Mouse (Mus musculus): ENCODE data around the gene Lpar3. TPM values are rescaled to one million over a fixed set of nuclear protein-coding genes. Genes with fewer than 3 reads are reported as not detected.

Lpar3 gene
- polyA plus RNA-seq, 1 experiment from 2014 or later = not detected

- no peaks in the 10 kb centered on the region for H3K36me3 ChIP-seq (replicated peaks; ENCODE audit: insufficient read depth, low read length)
- DNase-seq (no peak), ATAC-seq (no peak)
- H3K9me3 ChIP-seq (ENCODE audit: low read length) = no peaks in the 10 kb centered on the region
- H3K27ac ChIP-seq (ENCODE audit: low read depth) = no peak overlapping the region
- no peak overlapping the region for H3K4me3 ChIP-seq (ENCODE audit: low read depth, low read length)
- no peak overlapping the region for H3K4me2 ChIP-seq (ENCODE audit: low read depth, low read length)
- 55% methylated on average over 3 of the region's 3 CpGs for WGBS (ENCODE audit: insufficient replicate concordance)
- H3K4me1 ChIP-seq (ENCODE audit: insufficient read depth) = peaks cover 9% of the 10 kb centered on the region; the same call in 1 of the 2 replicates
- no peak overlapping the region for H3K9ac ChIP-seq (replicated peaks)
- peaks cover 21% of the 10 kb centered on the region for H3K27me3 ChIP-seq (ENCODE audit: insufficient read depth, low read length)
- TF ChIP-seq CTCF (IDR thresholded peaks at IDR 0.05; ENCODE audit: low read depth) (no peak), EP300 (IDR thresholded peaks at IDR 0.05; ENCODE audit: low read depth) (no peak)
Observed at GRCm38 (mm10) chr3:146216561-146216960, 4.2 kb upstream of the Lpar3 start.

GRCm38 (mm10) chr3:146224271-146224670, 3.5 kb downstream of the Lpar3 start:
- Histone ChIP-seq H3K27me3 (ENCODE audit: insufficient read depth, low read length) (peaks cover 37% of the 10 kb centered on the region), H3K4me3 (ENCODE audit: low read depth, low read length) (no peak overlapping the region), H3K27ac (ENCODE audit: low read depth) (no peak overlapping the region), H3K4me2 (ENCODE audit: low read depth, low read length) (no peak overlapping the region), H3K9me3 (ENCODE audit: low read length) (no peaks in the 10 kb centered on the region), H3K4me1 (ENCODE audit: insufficient read depth) (0 out of 2 replicates have a peak, but pooled peaks cover 4% of the 10 kb centered on the region), H3K36me3 (replicated peaks; ENCODE audit: insufficient read depth, low read length) (no peaks in the 10 kb centered on the region), H3K9ac (replicated peaks) (no peak overlapping the region)
- WGBS (ENCODE audit: insufficient replicate concordance) = 49% methylated on average over 4 of the region's 4 CpGs
- DNase-seq = no peak
- TF ChIP-seq CTCF (IDR thresholded peaks at IDR 0.05; ENCODE audit: low read depth) (no peak), EP300 (IDR thresholded peaks at IDR 0.05; ENCODE audit: low read depth) (no peak)
- ATAC-seq = no peak

- DNase-seq (no peak), ATAC-seq (no peak)
- Histone ChIP-seq H3K27me3 (ENCODE audit: insufficient read depth, low read length) (peaks cover 34% of the 10 kb centered on the region), H3K27ac (ENCODE audit: low read depth) (no peak overlapping the region), H3K4me1 (ENCODE audit: insufficient read depth) (0 out of 2 replicates have a peak, but pooled peaks cover 4% of the 10 kb centered on the region), H3K4me3 (ENCODE audit: low read depth, low read length) (no peak overlapping the region), H3K36me3 (replicated peaks; ENCODE audit: insufficient read depth, low read length) (no peaks in the 10 kb centered on the region), H3K9ac (replicated peaks) (no peak overlapping the region), H3K9me3 (ENCODE audit: low read length) (no peaks in the 10 kb centered on the region), H3K4me2 (ENCODE audit: low read depth, low read length) (no peak overlapping the region)
- TF ChIP-seq CTCF (IDR thresholded peaks at IDR 0.05; ENCODE audit: low read depth) = no peak
- TF ChIP-seq EP300 (IDR thresholded peaks at IDR 0.05; ENCODE audit: low read depth) = no peak
- 72% methylated on average over 7 of the region's 7 CpGs for WGBS (ENCODE audit: insufficient replicate concordance)
Observed at GRCm38 (mm10) chr3:146225061-146225761, 4.4 kb downstream of the Lpar3 start.

- no peak overlapping the region for H3K4me3 ChIP-seq (ENCODE audit: low read depth, low read length)
- peaks cover 13% of the 10 kb centered on the region for H3K27me3 ChIP-seq (ENCODE audit: insufficient read depth, low read length)
- no peak for DNase-seq
- no peak overlapping the region for H3K27ac ChIP-seq (ENCODE audit: low read depth)
- no peak overlapping the region for H3K4me2 ChIP-seq (ENCODE audit: low read depth, low read length)
- 55% methylated on average over 3 of the region's 3 CpGs for WGBS (ENCODE audit: insufficient replicate concordance)
- ATAC-seq = no peak
- no peaks in the 10 kb centered on the region for H3K36me3 ChIP-seq (replicated peaks; ENCODE audit: insufficient read depth, low read length)
- TF ChIP-seq EP300 (IDR thresholded peaks at IDR 0.05; ENCODE audit: low read depth) (no peak), CTCF (IDR thresholded peaks at IDR 0.05; ENCODE audit: low read depth) (0 out of 2 replicates have a peak, but pooled peaks have one; percentile 16)
- no peaks in the 10 kb centered on the region for H3K4me1 ChIP-seq (ENCODE audit: insufficient read depth)
- no peak overlapping the region for H3K9ac ChIP-seq (replicated peaks)
- H3K9me3 ChIP-seq (ENCODE audit: low read length) = no peaks in the 10 kb centered on the region
Observed at GRCm38 (mm10) chr3:146227427-146227826, 6.7 kb downstream of the Lpar3 start.

GRCm38 (mm10) chr3:146228559-146229310, 8.0 kb downstream of the Lpar3 start:
- Histone ChIP-seq H3K9ac (replicated peaks) (no peak overlapping the region), H3K27ac (ENCODE audit: low read depth) (no peak overlapping the region), H3K9me3 (ENCODE audit: low read length) (no peaks in the 10 kb centered on the region), H3K36me3 (replicated peaks; ENCODE audit: insufficient read depth, low read length) (no peaks in the 10 kb centered on the region), H3K4me1 (ENCODE audit: insufficient read depth) (no peaks in the 10 kb centered on the region), H3K4me3 (ENCODE audit: low read depth, low read length) (no peak overlapping the region), H3K27me3 (ENCODE audit: insufficient read depth, low read length) (no peaks in the 10 kb centered on the region; the same call in 1 of the 2 replicates), H3K4me2 (ENCODE audit: low read depth, low read length) (no peak overlapping the region)
- TF ChIP-seq CTCF (IDR thresholded peaks at IDR 0.05; ENCODE audit: low read depth) (no peak), EP300 (IDR thresholded peaks at IDR 0.05; ENCODE audit: low read depth) (no peak)
- WGBS (ENCODE audit: insufficient replicate concordance) = 74% methylated on average over 13 of the region's 13 CpGs
- no peak for DNase-seq
- no peak for ATAC-seq

- Histone ChIP-seq H3K27ac (ENCODE audit: low read depth) (no peak overlapping the region), H3K4me2 (ENCODE audit: low read depth, low read length) (no peak overlapping the region), H3K36me3 (replicated peaks; ENCODE audit: insufficient read depth, low read length) (no peaks in the 10 kb centered on the region), H3K27me3 (ENCODE audit: insufficient read depth, low read length) (no peaks in the 10 kb centered on the region), H3K4me1 (ENCODE audit: insufficient read depth) (no peaks in the 10 kb centered on the region), H3K9me3 (ENCODE audit: low read length) (no peaks in the 10 kb centered on the region), H3K9ac (replicated peaks) (no peak overlapping the region), H3K4me3 (ENCODE audit: low read depth, low read length) (no peak overlapping the region)
- 58% methylated on average over 7 of the region's 7 CpGs for WGBS (ENCODE audit: insufficient replicate concordance)
- no peak for TF ChIP-seq CTCF (IDR thresholded peaks at IDR 0.05; ENCODE audit: low read depth)
- no peak for TF ChIP-seq EP300 (IDR thresholded peaks at IDR 0.05; ENCODE audit: low read depth)
- DNase-seq (no peak), ATAC-seq (no peak)
Observed at GRCm38 (mm10) chr3:146232708-146233107, 11.9 kb downstream of the Lpar3 start.

Measured in liver, postnatal 0 days (tissue).